Mouse (Mus musculus) thymus, postnatal 36 days (tissue): ENCODE data around the gene Ptgr1.

Source experiments
- DNase-seq, 2 experiments: peaks; one replicate each; pipeline ENCODE4 v3.0.0; 2022; ENCODE audit warnings: mixed read lengths in 2 of 2

Ptgr1 gene

GRCm38 (mm10) chr4:58990609-58991434 lies 3.9 kb upstream of the Ptgr1 start:
- no peak for DNase-seq

GRCm38 (mm10) chr4:58989303-58989898 lies 2.5 kb upstream of the Ptgr1 start:
- DNase-seq = no peak

GRCm38 (mm10) chr4:58985157-58985648 lies 1.7 kb downstream of the Ptgr1 start:
- DNase-seq = peak; percentile 77 to 83

GRCm38 (mm10) chr4:58982806-58983205 lies 4.1 kb downstream of the Ptgr1 start:
- DNase-seq = no peak

- DNase-seq = no peak
Measured at GRCm38 (mm10) chr4:58981421-58981820, 5.5 kb downstream of the Ptgr1 start.

GRCm38 (mm10) chr4:58975711-58976110 lies 11.2 kb downstream of the Ptgr1 start:
- DNase-seq = no peak

- DNase-seq = no peak
Measured at GRCm38 (mm10) chr4:58970678-58971077, 16.2 kb downstream of the Ptgr1 start.

- DNase-seq = no peak
Measured at GRCm38 (mm10) chr4:58965136-58965535, 21.8 kb downstream of the Ptgr1 start.

- DNase-seq = no peak
Measured at GRCm38 (mm10) chr4:58963271-58963670, 23.6 kb downstream of the Ptgr1 start.

- no peak for DNase-seq
Measured at GRCm38 (mm10) chr4:58961719-58962118, 25.2 kb downstream of the Ptgr1 start.

GRCm38 (mm10) chr4:58952630-58953029 lies 34.3 kb downstream of the Ptgr1 start:
- DNase-seq = no peak

GRCm38 (mm10) chr4:58948391-58948790 lies 38.5 kb downstream of the Ptgr1 start:
- no peak for DNase-seq

GRCm38 (mm10) chr4:58944695-58945094 lies 42.2 kb downstream of the Ptgr1 start:
- no peak for DNase-seq

GRCm38 (mm10) chr4:58944206-58944553 lies 42.7 kb downstream of the Ptgr1 start:
- DNase-seq = no peak

GRCm38 (mm10) chr4:58943420-58944205 lies 43.3 kb downstream of the Ptgr1 start, which contains the start of gene Zkscan16:
TSS of gene Zkscan16 (plus strand) at chr4:58943628.
- peak; percentile 55 to 62 for DNase-seq

- DNase-seq = no peak
Measured at GRCm38 (mm10) chr4:58942942-58943341, 44.0 kb downstream of the Ptgr1 start.

GRCm38 (mm10) chr4:58941638-58942037 lies 45.3 kb downstream of the Ptgr1 start:
- no peak for DNase-seq

- no peak for DNase-seq
Measured at GRCm38 (mm10) chr4:58935846-58936245, 51.1 kb downstream of the Ptgr1 start.

GRCm38 (mm10) chr4:58934746-58935476 lies 52.0 kb downstream of the Ptgr1 start:
- DNase-seq = peak; percentile 14 to 32

GRCm38 (mm10) chr4:58934308-58934707 lies 52.6 kb downstream of the Ptgr1 start:
- DNase-seq = no peak

- DNase-seq = no peak
Measured at GRCm38 (mm10) chr4:58932541-58932940, 54.4 kb downstream of the Ptgr1 start.

- DNase-seq = no peak
Measured at GRCm38 (mm10) chr4:58927661-58928060, 59.3 kb downstream of the Ptgr1 start.

GRCm38 (mm10) chr4:58926120-58926519 lies 60.8 kb downstream of the Ptgr1 start:
- DNase-seq = no peak
